Mouse (Mus musculus) hindbrain, embryonic 12.5 days (tissue): ENCODE results near the gene Camta1. TPM values are rescaled to one million over a fixed set of nuclear protein-coding genes. Genes with fewer than 3 reads are reported as not detected.

Experiments
- ATAC-seq: fragments of 200-750 bp; cut with Nextera tagmentation; 2 replicates; pipeline ENCODE4 v1.8.0; 2017; ENCODE audit warnings: moderate TSS enrichment; ENCODE audit not compliant: low FRiP score
- H3K27ac ChIP-seq: fragments of 300-500 bp; sonication (generic); 2 replicates; pipeline ENCODE4 v1.5.1; 2016; ENCODE audit warnings: mild to moderate bottlenecking
- H3K27me3 ChIP-seq: fragments of 300-500 bp; sonication (generic); 2 replicates; pipeline ENCODE4 v1.6.1; 2016; ENCODE audit warnings: mild to moderate bottlenecking
- H3K36me3 ChIP-seq: fragments of 300-500 bp; sonication (generic); 2 replicates; pipeline ENCODE4 v1.6.1; 2016; ENCODE audit warnings: mild to moderate bottlenecking
- H3K4me1 ChIP-seq: fragments of 300-500 bp; sonication (generic); 2 replicates; pipeline ENCODE4 v1.6.1; 2016
- H3K4me2 ChIP-seq: fragments of 300-500 bp; sonication (generic); replicated peaks from 2 replicates; pipeline ENCODE4 v1.6.1; 2016; ENCODE audit warnings: mild to moderate bottlenecking
- H3K4me3 ChIP-seq: fragments of 300-500 bp; sonication (generic); 2 replicates; pipeline ENCODE4 v1.5.1; 2016; ENCODE audit warnings: mild to moderate bottlenecking
- H3K9ac ChIP-seq: fragments of 300-500 bp; sonication (generic); 2 replicates; pipeline ENCODE4 v1.6.1; 2016; ENCODE audit warnings: mild to moderate bottlenecking, moderate library complexity
- H3K9me3 ChIP-seq: fragments of 300-500 bp; sonication (generic); replicated peaks from 2 replicates; pipeline ENCODE4 v1.6.1; 2016; ENCODE audit warnings: mild to moderate bottlenecking
- WGBS: fragments of 180-500 bp; shearing (Covaris S2); methylation state at CpG from one replicate; pipeline ENCODE4 v1.1.7; 2016; 5-methylcytosine and 5-hydroxymethylcytosine counted together
- polyA plus RNA-seq: library from polyadenylated mRNA; unstranded; fragments of >200 nt; fragmentation: Nextera tagmentation; extraction: Ambion mirVana; gene quantifications from 2 replicates; pipeline ENCODE4 v1.2.1, GENCODE M21; 2016

The Camta1 gene
- polyA plus RNA-seq, 1 experiment from 2014 or later = 136 TPM

DNA sequence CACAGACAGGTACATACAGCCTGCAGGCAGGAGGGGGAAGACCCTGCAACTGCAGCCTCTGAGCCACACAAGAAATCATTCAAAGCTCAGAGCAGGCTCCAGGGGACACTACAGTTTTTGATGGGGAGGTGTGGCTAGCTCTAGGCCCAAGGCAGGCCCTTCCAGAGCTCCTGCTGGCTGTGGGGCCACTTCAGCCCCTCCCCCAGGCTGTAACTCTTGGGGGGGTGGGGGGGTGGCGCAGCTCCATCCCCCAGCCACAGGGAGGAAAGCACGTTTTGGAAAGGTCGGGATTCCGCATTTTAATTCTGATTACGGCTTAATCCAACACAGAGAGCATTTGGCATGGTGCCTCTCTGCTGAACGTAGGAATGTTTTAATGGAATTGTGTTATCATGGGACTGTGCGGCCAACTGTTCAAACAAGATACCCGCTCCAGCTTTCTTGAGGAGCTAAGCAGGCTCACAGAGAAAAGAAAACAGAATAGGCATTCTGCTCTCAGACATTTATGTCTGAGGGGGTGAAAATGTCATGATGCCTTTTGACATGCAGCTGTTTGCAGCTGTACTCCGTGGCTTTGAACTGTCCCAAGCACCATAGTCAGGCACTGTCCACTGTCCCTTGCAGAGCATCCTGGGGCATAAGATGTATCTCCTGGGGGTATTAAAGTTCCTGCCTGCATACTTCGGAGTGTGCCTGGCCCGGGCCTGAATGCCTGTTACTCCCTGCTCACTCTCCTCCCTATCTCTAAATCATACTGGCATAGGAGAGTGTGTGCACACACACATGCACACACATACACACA is 344.5 kb downstream of the Camta1 start:
- no peaks in the 10 kb centered on the region for H3K27me3 ChIP-seq
- no peak overlapping the region for H3K4me3 ChIP-seq
- no peak overlapping the region for H3K9ac ChIP-seq
- H3K27ac ChIP-seq = peak overlapping the region; percentile 36; the same call in 1 of the 2 replicates
- H3K36me3 ChIP-seq = no peaks in the 10 kb centered on the region
- 31% methylated on average over 11 of the region's 11 CpGs for WGBS
- ATAC-seq = no peak
- no peak overlapping the region for H3K4me2 ChIP-seq
- H3K9me3 ChIP-seq = 0 out of 2 replicates have a peak, but pooled peaks cover 4% of the 10 kb centered on the region
- H3K4me1 ChIP-seq = peaks cover 20% of the 10 kb centered on the region

DNA sequence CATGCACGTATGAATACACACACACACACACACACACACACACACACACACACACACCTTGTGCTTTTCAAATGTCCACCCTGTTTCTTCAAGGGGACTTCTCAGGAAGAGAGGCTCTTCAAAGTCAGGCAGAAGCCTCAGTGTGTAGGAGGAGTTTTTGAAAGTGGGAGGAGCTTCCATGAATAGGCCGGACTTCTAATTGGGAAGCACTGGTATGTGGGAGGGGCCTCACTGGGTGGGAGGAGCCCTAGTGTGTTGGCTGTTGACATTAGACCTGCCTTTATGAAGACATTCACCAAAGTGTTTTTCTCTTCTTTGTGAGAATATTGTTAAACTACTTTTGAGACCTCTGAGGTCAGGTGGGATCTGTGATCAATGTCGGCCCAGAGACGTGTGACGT is 346.4 kb downstream of the Camta1 start:
- WGBS = 90% methylated on average over 5 of the region's 5 CpGs
- no peak for ATAC-seq
- peaks cover 17% of the 10 kb centered on the region for H3K4me1 ChIP-seq
- no peaks in the 10 kb centered on the region for H3K27me3 ChIP-seq
- no peak overlapping the region for H3K9ac ChIP-seq
- no peak overlapping the region for H3K4me2 ChIP-seq
- H3K9me3 ChIP-seq = 0 out of 2 replicates have a peak, but pooled peaks cover 7% of the 10 kb centered on the region
- no peak overlapping the region for H3K27ac ChIP-seq
- no peak overlapping the region for H3K4me3 ChIP-seq
- no peaks in the 10 kb centered on the region for H3K36me3 ChIP-seq

DNA sequence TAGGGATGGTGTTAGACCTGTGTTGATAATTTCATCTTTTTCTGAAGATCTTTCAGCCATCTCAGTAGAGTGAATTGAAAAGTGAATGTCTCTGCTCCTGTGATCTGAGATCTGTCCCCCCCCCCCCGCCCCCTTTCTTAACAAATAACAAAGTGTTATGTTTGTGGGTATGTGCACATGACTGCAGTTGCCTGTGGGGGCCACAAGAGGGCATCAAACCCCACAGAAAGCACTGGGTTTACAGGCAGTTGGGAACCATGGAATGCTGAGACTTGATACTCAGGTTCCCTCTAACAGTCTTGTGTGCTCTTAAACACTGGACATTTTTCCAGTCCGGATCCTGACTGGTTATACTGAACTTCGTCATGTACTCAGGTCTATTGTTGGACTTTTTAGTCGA is 350.6 kb downstream of the Camta1 start:
- H3K27me3 ChIP-seq = no peaks in the 10 kb centered on the region
- no peak for ATAC-seq
- no peak overlapping the region for H3K4me3 ChIP-seq
- no peak overlapping the region for H3K4me2 ChIP-seq
- no peak overlapping the region for H3K9ac ChIP-seq
- no peaks in the 10 kb centered on the region for H3K36me3 ChIP-seq
- no peak overlapping the region for H3K27ac ChIP-seq
- H3K9me3 ChIP-seq = 0 out of 2 replicates have a peak, but pooled peaks cover 4% of the 10 kb centered on the region
- H3K4me1 ChIP-seq = no peaks in the 10 kb centered on the region
- 78% methylated on average over 4 of the region's 4 CpGs for WGBS

DNA sequence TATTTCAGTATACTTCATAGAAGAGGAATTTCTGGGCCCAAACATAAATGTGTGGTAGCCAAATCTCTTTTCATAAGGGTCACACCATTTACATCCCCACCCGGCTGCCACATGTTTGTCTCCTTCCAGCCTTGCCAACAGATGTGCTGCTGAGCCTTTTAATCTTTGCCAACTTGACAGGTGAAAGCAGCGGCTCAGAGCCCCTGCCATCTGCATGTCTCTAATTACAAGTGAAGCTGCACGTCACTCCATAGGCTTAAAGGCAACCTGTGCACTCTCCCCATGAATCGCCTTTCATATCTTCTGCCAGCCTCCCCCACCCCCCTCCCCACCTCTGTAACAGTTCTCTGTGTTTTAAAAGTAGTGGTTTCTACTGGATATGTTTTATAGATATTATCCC is 351.3 kb downstream of the Camta1 start:
- H3K27me3 ChIP-seq = no peaks in the 10 kb centered on the region
- no peak overlapping the region for H3K4me3 ChIP-seq
- no peak overlapping the region for H3K9ac ChIP-seq
- 0 out of 2 replicates have a peak, but pooled peaks cover 4% of the 10 kb centered on the region for H3K9me3 ChIP-seq
- no peaks in the 10 kb centered on the region for H3K4me1 ChIP-seq
- WGBS = 57% methylated on average over 4 of the region's 4 CpGs
- ATAC-seq = no peak
- H3K36me3 ChIP-seq = no peaks in the 10 kb centered on the region
- H3K27ac ChIP-seq = no peak overlapping the region
- H3K4me2 ChIP-seq = no peak overlapping the region

DNA sequence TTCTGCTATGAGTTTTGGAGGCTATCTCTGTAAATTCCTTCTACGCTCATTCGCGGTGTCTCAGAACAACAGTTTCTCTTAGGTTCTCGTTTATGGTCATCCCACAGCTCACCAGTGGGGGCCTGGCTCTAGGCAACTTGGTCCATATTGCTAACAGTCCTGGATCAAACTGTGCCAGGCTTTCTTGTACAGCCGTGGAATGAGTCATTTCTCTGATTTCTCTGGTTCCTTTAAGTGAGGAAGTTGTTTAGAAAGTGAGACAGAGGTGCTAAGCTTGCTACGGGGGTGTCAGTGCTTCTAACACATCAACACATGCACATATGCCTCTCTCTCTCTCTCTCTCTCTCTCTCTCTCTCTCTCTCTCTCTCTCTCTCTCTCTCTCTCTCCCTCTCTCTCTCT is 355.0 kb downstream of the Camta1 start:
- no peaks in the 10 kb centered on the region for H3K27me3 ChIP-seq
- no peak overlapping the region for H3K9ac ChIP-seq
- no peak overlapping the region for H3K4me2 ChIP-seq
- H3K4me1 ChIP-seq = no peaks in the 10 kb centered on the region
- H3K9me3 ChIP-seq = peaks cover 4% of the 10 kb centered on the region; the same call in 1 of the 2 replicates
- 86% methylated on average over 6 of the region's 6 CpGs for WGBS
- no peak overlapping the region for H3K4me3 ChIP-seq
- no peaks in the 10 kb centered on the region for H3K36me3 ChIP-seq
- ATAC-seq = no peak
- H3K27ac ChIP-seq = no peak overlapping the region

DNA sequence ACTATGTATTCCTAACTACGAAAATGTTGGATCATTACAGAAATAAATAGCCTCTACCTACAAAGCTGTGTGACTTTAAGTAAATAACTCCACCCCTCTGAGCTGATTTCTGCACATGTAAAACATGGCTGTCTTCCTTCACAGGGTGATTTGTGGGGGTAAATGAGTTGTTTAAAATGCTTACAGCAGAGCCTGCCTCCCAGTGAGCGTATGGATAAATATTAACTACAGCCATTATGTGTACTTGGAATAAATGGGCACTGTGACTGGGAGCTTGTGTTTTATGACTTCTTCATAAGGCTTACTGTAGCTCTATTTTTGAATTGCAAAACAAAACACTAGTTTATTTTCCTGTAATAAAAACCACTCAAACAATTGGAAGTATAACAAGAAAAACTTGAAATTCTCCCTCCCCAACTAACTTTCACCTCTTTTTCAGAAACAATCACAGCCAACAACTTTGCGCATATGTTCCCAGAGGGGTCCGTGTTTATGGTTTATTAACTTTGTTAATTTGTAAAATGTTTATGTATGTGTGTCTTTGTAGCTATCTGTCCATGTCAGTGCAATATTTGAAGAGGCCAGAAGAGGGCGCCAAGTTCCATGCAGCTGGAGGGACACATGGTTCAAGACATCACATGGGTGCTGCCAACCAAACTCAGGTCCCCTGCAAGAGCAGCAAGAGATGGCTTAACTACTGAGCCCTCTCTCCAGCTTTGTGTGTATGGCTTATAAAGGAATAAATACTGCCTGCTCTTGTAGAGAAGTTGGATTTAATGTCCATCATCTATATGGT is 363.0 kb downstream of the Camta1 start:
- 84% methylated on average over 5 of the region's 5 CpGs for WGBS
- no peak overlapping the region for H3K4me2 ChIP-seq
- H3K27ac ChIP-seq = no peak overlapping the region
- peaks cover 4% of the 10 kb centered on the region for H3K9me3 ChIP-seq
- H3K4me1 ChIP-seq = no peaks in the 10 kb centered on the region
- ATAC-seq = no peak
- no peak overlapping the region for H3K4me3 ChIP-seq
- H3K36me3 ChIP-seq = no peaks in the 10 kb centered on the region
- no peaks in the 10 kb centered on the region for H3K27me3 ChIP-seq
- H3K9ac ChIP-seq = no peak overlapping the region

DNA sequence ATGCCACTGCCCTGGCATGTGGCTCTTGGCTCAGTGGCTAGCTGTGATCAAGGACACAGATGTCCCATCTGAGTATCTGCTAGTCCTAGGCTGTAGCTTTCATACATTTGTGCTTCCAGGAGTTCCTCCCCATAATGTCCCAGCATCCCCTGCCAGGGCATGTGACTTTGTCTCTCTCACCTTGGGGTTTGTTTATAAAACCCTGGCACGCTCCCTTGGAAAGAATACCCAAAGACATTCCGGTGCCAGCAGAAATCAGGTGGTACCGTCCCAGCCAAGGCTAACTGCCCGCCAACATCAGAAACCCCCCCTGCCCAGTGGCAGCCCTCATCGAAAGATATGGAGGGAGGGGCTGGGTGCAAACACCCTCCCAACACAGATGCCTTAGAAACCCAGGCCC is 365.1 kb downstream of the Camta1 start:
- Histone ChIP-seq H3K4me2 (no peak overlapping the region), H3K9ac (no peak overlapping the region), H3K4me3 (no peak overlapping the region), H3K27ac (no peak overlapping the region), H3K36me3 (no peaks in the 10 kb centered on the region), H3K4me1 (no peaks in the 10 kb centered on the region), H3K27me3 (no peaks in the 10 kb centered on the region), H3K9me3 (peaks cover 4% of the 10 kb centered on the region)
- no peak for ATAC-seq
- WGBS = 93% methylated on average over 5 of the region's 5 CpGs

DNA sequence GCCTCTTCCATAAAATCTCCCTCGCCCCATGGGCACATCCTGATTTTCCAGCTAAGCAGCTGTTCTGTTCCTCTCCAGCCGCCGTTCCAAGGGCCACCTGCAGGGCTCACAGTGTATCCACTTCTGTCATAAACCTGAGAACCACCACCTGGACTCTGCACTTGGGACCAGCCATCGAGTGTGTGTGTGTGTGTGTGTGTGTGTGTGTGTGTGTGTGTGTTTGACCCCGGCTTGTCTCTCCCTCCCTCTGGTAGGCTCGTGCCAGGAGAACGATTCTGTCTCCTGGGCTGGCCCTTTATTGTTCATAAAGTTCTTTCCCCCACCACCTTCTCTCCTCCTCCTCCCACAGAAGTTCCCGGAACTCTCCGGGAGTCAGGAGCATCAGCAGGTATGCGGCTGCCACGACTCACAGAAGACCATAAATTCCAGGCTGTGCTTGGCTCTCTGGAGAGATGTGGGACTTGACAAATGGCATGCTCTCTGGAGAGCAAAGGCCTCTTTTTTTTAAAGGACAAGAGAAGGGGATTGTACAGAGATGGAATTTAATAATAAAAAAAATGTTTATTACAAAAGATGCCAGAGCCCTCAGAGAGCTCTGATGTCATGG is 366.3 kb downstream of the Camta1 start:
- Histone ChIP-seq H3K36me3 (no peaks in the 10 kb centered on the region), H3K4me1 (no peaks in the 10 kb centered on the region), H3K27me3 (no peaks in the 10 kb centered on the region), H3K4me2 (no peak overlapping the region), H3K9me3 (peaks cover 4% of the 10 kb centered on the region), H3K27ac (no peak overlapping the region), H3K4me3 (no peak overlapping the region), H3K9ac (no peak overlapping the region)
- ATAC-seq = no peak
- WGBS = 71% methylated on average over 11 of the region's 11 CpGs

DNA sequence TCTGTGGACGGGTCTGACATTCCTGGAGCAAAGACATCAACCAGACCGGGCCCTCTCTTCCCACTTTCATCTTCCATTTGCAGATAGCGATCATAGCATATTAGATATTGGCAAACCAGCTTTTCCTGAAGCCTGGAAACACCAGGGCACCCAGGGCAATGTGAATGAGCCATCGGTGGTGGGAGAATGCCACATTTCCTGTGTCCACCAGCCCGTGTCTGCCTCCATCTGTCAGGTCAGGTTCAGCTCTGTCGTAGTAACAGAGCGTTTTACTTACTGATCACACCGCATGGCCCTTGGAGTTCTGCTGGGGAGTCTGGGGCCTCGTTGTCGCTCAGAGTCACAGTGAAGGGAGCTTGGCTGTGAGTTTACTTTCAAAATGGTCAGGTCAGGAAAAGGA is 368.9 kb downstream of the Camta1 start:
- Histone ChIP-seq H3K27ac (no peak overlapping the region; the same call in 1 of the 2 replicates), H3K36me3 (no peaks in the 10 kb centered on the region), H3K9ac (no peak overlapping the region), H3K4me3 (no peak overlapping the region), H3K9me3 (no peaks in the 10 kb centered on the region), H3K27me3 (no peaks in the 10 kb centered on the region), H3K4me1 (no peaks in the 10 kb centered on the region), H3K4me2 (no peak overlapping the region)
- 85% methylated on average over 10 of the region's 10 CpGs for whole genome bisulfite sequencing
- no peak for ATAC-seq

DNA sequence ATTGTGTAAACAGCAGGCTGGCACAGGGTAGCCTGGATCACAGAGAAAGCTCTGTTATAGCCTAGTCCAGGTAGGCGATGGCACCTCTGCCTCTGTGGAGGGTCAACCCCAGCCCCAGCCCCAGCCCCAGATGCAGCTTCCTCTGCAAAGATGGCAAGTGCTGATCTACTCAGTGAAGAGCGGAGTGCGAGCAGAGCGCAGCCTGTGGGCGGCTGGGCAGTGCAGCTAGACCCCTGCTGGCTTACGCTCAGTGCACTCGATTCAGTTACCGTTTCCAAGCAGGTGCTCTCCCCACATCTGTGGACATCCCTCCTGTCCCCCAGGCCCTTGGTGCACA is 377.7 kb downstream of the Camta1 start:
- Histone ChIP-seq H3K4me1 (0 out of 2 replicates have a peak, but pooled peaks cover 3% of the 10 kb centered on the region), H3K27ac (no peak overlapping the region), H3K9me3 (peaks cover 3% of the 10 kb centered on the region; the same call in 1 of the 2 replicates), H3K9ac (no peak overlapping the region), H3K4me2 (no peak overlapping the region), H3K27me3 (no peaks in the 10 kb centered on the region; the same call in 1 of the 2 replicates), H3K36me3 (no peaks in the 10 kb centered on the region), H3K4me3 (no peak overlapping the region)
- ATAC-seq = 0 out of 2 replicates have a peak, but pooled peaks have one; percentile 35
- 83% methylated on average over 8 of the region's 8 CpGs for WGBS

DNA sequence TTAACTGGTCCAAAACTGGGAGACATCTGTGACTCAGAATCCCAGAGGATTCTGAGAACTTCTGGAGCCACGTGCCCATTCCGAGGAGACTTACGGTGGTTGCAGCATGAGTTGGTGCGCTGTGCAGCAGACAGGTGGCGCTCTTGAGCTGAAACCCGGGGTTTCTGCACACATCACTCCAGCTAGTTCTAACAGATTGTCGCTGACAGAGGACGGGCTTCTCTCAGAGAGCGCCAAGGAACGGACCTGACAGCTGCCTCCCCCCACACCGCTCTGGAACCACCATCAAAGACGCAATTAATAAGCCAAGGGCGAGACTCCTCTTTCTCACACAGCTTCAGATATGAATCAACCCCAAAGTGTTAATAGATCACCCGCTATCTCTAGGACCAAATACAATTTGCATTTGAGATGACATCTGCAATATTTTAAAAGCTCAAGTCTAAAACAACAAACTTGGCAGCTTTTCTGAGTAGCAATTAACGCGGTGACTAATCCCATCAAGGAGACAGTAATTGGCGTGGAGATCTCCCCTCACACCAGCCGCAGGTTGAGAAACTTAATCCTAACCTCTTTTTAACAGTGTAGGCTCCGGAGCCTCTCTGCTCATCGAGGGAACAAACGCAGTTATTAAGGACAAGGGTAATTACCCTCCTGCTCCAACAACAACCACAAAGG is 378.2 kb downstream of the Camta1 start:
- 22% methylated on average over 21 of the region's 21 CpGs for WGBS
- Histone ChIP-seq H3K27me3 (no peaks in the 10 kb centered on the region; the same call in 1 of the 2 replicates), H3K27ac (no peak overlapping the region), H3K4me3 (no peak overlapping the region), H3K4me1 (0 out of 2 replicates have a peak, but pooled peaks cover 3% of the 10 kb centered on the region), H3K4me2 (no peak overlapping the region), H3K9me3 (peaks cover 3% of the 10 kb centered on the region; the same call in 1 of the 2 replicates), H3K36me3 (no peaks in the 10 kb centered on the region), H3K9ac (no peak overlapping the region)
- ATAC-seq = peak; percentile 61

DNA sequence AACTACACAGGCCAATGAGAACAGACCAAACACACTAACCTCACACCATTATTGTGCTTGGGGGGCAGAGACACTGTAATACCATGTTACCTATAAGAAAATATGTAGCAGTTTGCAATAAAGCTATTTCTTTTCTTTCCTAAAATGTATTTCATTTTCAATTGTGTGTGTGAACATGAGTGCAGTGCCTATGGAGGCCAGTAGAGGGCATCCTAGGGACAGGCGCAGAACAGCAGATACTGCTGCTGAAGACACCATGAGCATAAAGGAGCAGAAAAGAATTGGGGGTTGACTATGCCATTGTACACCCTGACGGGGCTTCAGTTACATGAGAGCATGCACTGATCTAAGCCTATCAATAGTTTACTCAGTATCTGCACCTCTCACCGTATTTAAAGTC is 380.7 kb downstream of the Camta1 start:
- Histone ChIP-seq H3K4me2 (no peak overlapping the region), H3K27me3 (no peaks in the 10 kb centered on the region; the same call in 1 of the 2 replicates), H3K4me1 (0 out of 2 replicates have a peak, but pooled peaks cover 2% of the 10 kb centered on the region), H3K4me3 (no peak overlapping the region), H3K36me3 (no peaks in the 10 kb centered on the region), H3K27ac (no peak overlapping the region), H3K9ac (no peak overlapping the region), H3K9me3 (peaks cover 3% of the 10 kb centered on the region; the same call in 1 of the 2 replicates)
- WGBS = 93% methylated on average over 3 of the region's 3 CpGs
- no peak for ATAC-seq
